Mouse (Mus musculus): Measurements from ENCODE around the gene Tesk1. TPM values are rescaled to one million over a fixed set of nuclear protein-coding genes. Genes with fewer than 3 reads are reported as not detected.

The Tesk1 gene
- total and polyA plus RNA-seq, 2 experiments from 2014 or later: 5.1 to 55.5 TPM

- DNase-seq (ENCODE audit: low spot score): no peak
- Histone ChIP-seq H3K27me3 (ENCODE audit: control insufficient read depth, insufficient read depth, low read length) (no peaks in the 10 kb centered on the region), H3K4me3 (ENCODE audit: low read depth, low read length) (no peak overlapping the region), H3K36me3 (replicated peaks; ENCODE audit: control insufficient read depth, insufficient read depth, low read length) (peaks cover 58% of the 10 kb centered on the region), H3K4me2 (ENCODE audit: low read depth, low read length) (no peak overlapping the region), H3K9me3 (replicated peaks; ENCODE audit: control insufficient read depth, low read length) (no peaks in the 10 kb centered on the region), H3K9ac (replicated peaks; ENCODE audit: low read depth, low read length) (no peak overlapping the region), H3K27ac (ENCODE audit: low read depth) (no peak overlapping the region), H3K4me1 (ENCODE audit: control insufficient read depth, insufficient read depth) (no peaks in the 10 kb centered on the region)
- no peak for ATAC-seq (ENCODE audit: insufficient read depth, low read depth)
- 63% methylated on average over 31 of the region's 31 CpGs for WGBS
- TF ChIP-seq EP300 (IDR thresholded peaks at IDR 0.05; ENCODE audit: low read depth) (no peak), CTCF (IDR thresholded peaks at IDR 0.05; ENCODE audit: low read depth) (no peak)
Observed at GRCm38 (mm10) chr4:43425648-43426380, 15.9 kb upstream of the Tesk1 start.

GRCm38 (mm10) chr4:43426487-43426886 lies 15.3 kb upstream of the Tesk1 start:
- Histone ChIP-seq H3K9ac (replicated peaks; ENCODE audit: low read depth, low read length) (no peak overlapping the region), H3K4me1 (ENCODE audit: control insufficient read depth, insufficient read depth) (no peaks in the 10 kb centered on the region), H3K4me2 (ENCODE audit: low read depth, low read length) (no peak overlapping the region), H3K27me3 (ENCODE audit: control insufficient read depth, insufficient read depth, low read length) (no peaks in the 10 kb centered on the region), H3K9me3 (replicated peaks; ENCODE audit: control insufficient read depth, low read length) (no peaks in the 10 kb centered on the region), H3K36me3 (replicated peaks; ENCODE audit: control insufficient read depth, insufficient read depth, low read length) (peaks cover 57% of the 10 kb centered on the region), H3K27ac (ENCODE audit: low read depth) (no peak overlapping the region), H3K4me3 (ENCODE audit: low read depth, low read length) (no peak overlapping the region)
- TF ChIP-seq EP300 (IDR thresholded peaks at IDR 0.05; ENCODE audit: low read depth): no peak
- no peak for TF ChIP-seq CTCF (IDR thresholded peaks at IDR 0.05; ENCODE audit: low read depth)
- DNase-seq (ENCODE audit: low spot score) (no peak), ATAC-seq (ENCODE audit: insufficient read depth, low read depth) (no peak)
- WGBS: 71% methylated on average over 10 of the region's 10 CpGs

DNA sequence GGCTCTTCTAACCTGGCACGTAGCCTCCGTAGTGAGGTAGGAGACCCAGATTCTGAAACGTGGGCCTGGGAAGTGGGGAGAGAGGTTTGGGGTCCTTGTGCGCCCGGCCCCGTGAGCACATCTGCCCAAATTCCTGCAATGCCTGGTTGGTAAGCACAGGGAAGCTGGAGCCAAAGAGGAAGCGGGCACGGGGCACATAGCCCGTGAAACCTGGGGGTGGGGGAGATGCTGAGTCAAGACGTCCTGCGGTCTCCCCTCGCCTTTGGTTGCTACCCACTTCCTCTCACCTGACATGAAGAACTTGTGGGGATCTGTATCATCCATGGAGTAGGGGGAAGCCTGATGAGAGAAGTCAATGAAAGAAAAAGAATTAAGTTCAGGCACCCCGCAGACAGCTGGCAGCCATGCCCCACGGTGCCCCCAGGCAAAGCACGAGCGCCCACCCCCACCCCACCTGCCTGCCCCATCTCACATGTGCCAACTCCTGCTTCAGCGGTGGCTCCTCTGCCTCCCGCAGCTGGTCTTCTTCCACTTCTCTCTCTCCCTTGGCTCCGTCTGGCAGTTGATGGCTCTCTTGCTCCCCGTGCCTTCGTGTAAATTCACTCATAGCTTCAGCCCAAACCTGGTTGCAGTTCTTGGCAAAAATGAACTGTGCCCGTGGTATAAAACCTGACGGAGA lies 14.1 kb upstream of the Tesk1 start:
- H3K4me1 ChIP-seq (ENCODE audit: control insufficient read depth, insufficient read depth): no peaks in the 10 kb centered on the region
- H3K36me3 ChIP-seq (replicated peaks; ENCODE audit: control insufficient read depth, insufficient read depth, low read length): peaks cover 45% of the 10 kb centered on the region
- no peak overlapping the region; the same call in 1 of the 2 replicates for H3K4me2 ChIP-seq (ENCODE audit: low read depth, low read length)
- H3K9ac ChIP-seq (replicated peaks; ENCODE audit: low read depth, low read length): no peak overlapping the region
- no peaks in the 10 kb centered on the region for H3K27me3 ChIP-seq (ENCODE audit: control insufficient read depth, insufficient read depth, low read length)
- no peak overlapping the region for H3K4me3 ChIP-seq (ENCODE audit: low read depth, low read length)
- DNase-seq (ENCODE audit: low spot score) (no peak), ATAC-seq (ENCODE audit: insufficient read depth, low read depth) (no peak)
- no peak overlapping the region for H3K27ac ChIP-seq (ENCODE audit: low read depth)
- no peak for TF ChIP-seq CTCF (IDR thresholded peaks at IDR 0.05; ENCODE audit: low read depth)
- TF ChIP-seq EP300 (IDR thresholded peaks at IDR 0.05; ENCODE audit: low read depth): no peak
- 46% methylated on average over 22 of the region's 23 CpGs for WGBS
- H3K9me3 ChIP-seq (replicated peaks; ENCODE audit: control insufficient read depth, low read length): no peaks in the 10 kb centered on the region

GRCm38 (mm10) chr4:43428180-43428861 lies 13.4 kb upstream of the Tesk1 start:
- H3K4me2 ChIP-seq (ENCODE audit: low read depth, low read length): peak overlapping the region; percentile 40; the same call in 1 of the 2 replicates
- no peaks in the 10 kb centered on the region for H3K9me3 ChIP-seq (replicated peaks; ENCODE audit: control insufficient read depth, low read length)
- H3K4me3 ChIP-seq (ENCODE audit: low read depth, low read length): no peak overlapping the region
- H3K4me1 ChIP-seq (ENCODE audit: control insufficient read depth, insufficient read depth): no peaks in the 10 kb centered on the region
- TF ChIP-seq EP300 (IDR thresholded peaks at IDR 0.05; ENCODE audit: low read depth) (no peak), CTCF (IDR thresholded peaks at IDR 0.05; ENCODE audit: low read depth) (no peak)
- 0 out of 2 replicates have a peak overlapping the region, but pooled peaks have one; percentile 33 for H3K27ac ChIP-seq (ENCODE audit: low read depth)
- no peaks in the 10 kb centered on the region for H3K27me3 ChIP-seq (ENCODE audit: control insufficient read depth, insufficient read depth, low read length)
- peak overlapping the region; percentile 25; the same call in 1 of the 2 replicates for H3K9ac ChIP-seq (replicated peaks; ENCODE audit: low read depth, low read length)
- peaks cover 38% of the 10 kb centered on the region for H3K36me3 ChIP-seq (replicated peaks; ENCODE audit: control insufficient read depth, insufficient read depth, low read length)
- ATAC-seq (ENCODE audit: insufficient read depth, low read depth) (no peak), DNase-seq (ENCODE audit: low spot score) (no peak)
- WGBS: 38% methylated on average over 16 of the region's 16 CpGs

GRCm38 (mm10) chr4:43428946-43429345 lies 12.8 kb upstream of the Tesk1 start, which contains the start of gene Fam166b:
Fam166b (minus strand) TSS chr4:43429134.
- H3K4me2 ChIP-seq (ENCODE audit: low read depth, low read length): peak within 1 kb of the TSS; percentile 40
- WGBS: 14% methylated on average over 9 of the region's 10 CpGs
- DNase-seq (ENCODE audit: low spot score) (no peak), ATAC-seq (ENCODE audit: insufficient read depth, low read depth) (peak; percentile 36)
- TF ChIP-seq EP300 (IDR thresholded peaks at IDR 0.05; ENCODE audit: low read depth): no peak
- no peaks in the 10 kb centered on the region for H3K27me3 ChIP-seq (ENCODE audit: control insufficient read depth, insufficient read depth, low read length)
- H3K36me3 ChIP-seq (replicated peaks; ENCODE audit: control insufficient read depth, insufficient read depth, low read length): peaks cover 32% of the 10 kb centered on the region
- peak within 1 kb of the TSS; percentile 25; the same call in 1 of the 2 replicates for H3K9ac ChIP-seq (replicated peaks; ENCODE audit: low read depth, low read length)
- no peaks in the 10 kb centered on the region for H3K4me1 ChIP-seq (ENCODE audit: control insufficient read depth, insufficient read depth)
- H3K4me3 ChIP-seq (ENCODE audit: low read depth, low read length): no peak within 1 kb of the TSS
- 0 out of 2 replicates have a peak within 1 kb of the TSS, but pooled peaks have one; percentile 33 for H3K27ac ChIP-seq (ENCODE audit: low read depth)
- no peaks in the 10 kb centered on the region for H3K9me3 ChIP-seq (replicated peaks; ENCODE audit: control insufficient read depth, low read length)
